Mouse (Mus musculus): ENCODE results near the gene Kyat1. TPM values are rescaled to one million over a fixed set of nuclear protein-coding genes. Genes with fewer than 3 reads are reported as not detected.

The Kyat1 gene
- 7.1 and 7.5 TPM in 2 replicates for total RNA-seq (2017)

- ATAC-seq (ENCODE audit: extremely low read depth, insufficient number of reproducible peaks, low FRiP score, poor library complexity, severe bottlenecking), result peak; percentile 91
These were observed at the start of gene Kyat1 for GRCm38 (mm10) chr2:30205629-30206357. TSS of gene Kyat1 (minus strand) at chr2:30205847.

GRCm38 (mm10) chr2:30253809-30254208, 48.2 kb upstream of the Kyat1 start:
- ATAC-seq (ENCODE audit: extremely low read depth, insufficient number of reproducible peaks, low FRiP score, poor library complexity, severe bottlenecking), result no peak

- no peak for ATAC-seq (ENCODE audit: extremely low read depth, insufficient number of reproducible peaks, low FRiP score, poor library complexity, severe bottlenecking)
These were observed 46.9 kb upstream of the Kyat1 start for GRCm38 (mm10) chr2:30252521-30252920.

GRCm38 (mm10) chr2:30251417-30252104, 45.9 kb upstream of the Kyat1 start:
- peak; percentile 80 for ATAC-seq (ENCODE audit: extremely low read depth, insufficient number of reproducible peaks, low FRiP score, poor library complexity, severe bottlenecking)

GRCm38 (mm10) chr2:30250166-30251128, 44.8 kb upstream of the Kyat1 start:
- no peak for ATAC-seq (ENCODE audit: extremely low read depth, insufficient number of reproducible peaks, low FRiP score, poor library complexity, severe bottlenecking)

- ATAC-seq (ENCODE audit: extremely low read depth, insufficient number of reproducible peaks, low FRiP score, poor library complexity, severe bottlenecking), result no peak
These were observed 43.5 kb upstream of the Kyat1 start for GRCm38 (mm10) chr2:30249182-30249581.

GRCm38 (mm10) chr2:30247681-30248080, 42.0 kb upstream of the Kyat1 start:
- no peak for ATAC-seq (ENCODE audit: extremely low read depth, insufficient number of reproducible peaks, low FRiP score, poor library complexity, severe bottlenecking)

GRCm38 (mm10) chr2:30247036-30247435, 41.4 kb upstream of the Kyat1 start:
- ATAC-seq (ENCODE audit: extremely low read depth, insufficient number of reproducible peaks, low FRiP score, poor library complexity, severe bottlenecking), result no peak

- ATAC-seq (ENCODE audit: extremely low read depth, insufficient number of reproducible peaks, low FRiP score, poor library complexity, severe bottlenecking), result no peak
These were observed 39.0 kb upstream of the Kyat1 start for GRCm38 (mm10) chr2:30244595-30245178.

GRCm38 (mm10) chr2:30243391-30243790, 37.7 kb upstream of the Kyat1 start:
- no peak for ATAC-seq (ENCODE audit: extremely low read depth, insufficient number of reproducible peaks, low FRiP score, poor library complexity, severe bottlenecking)

GRCm38 (mm10) chr2:30242509-30242908, 36.9 kb upstream of the Kyat1 start:
- ATAC-seq (ENCODE audit: extremely low read depth, insufficient number of reproducible peaks, low FRiP score, poor library complexity, severe bottlenecking), result no peak

- no peak for ATAC-seq (ENCODE audit: extremely low read depth, insufficient number of reproducible peaks, low FRiP score, poor library complexity, severe bottlenecking)
These were observed 34.6 kb upstream of the Kyat1 start, which contains the start of gene Gm28035 for GRCm38 (mm10) chr2:30240267-30240666. TSS of gene Gm28035 (plus strand) at chr2:30240567.

- ATAC-seq (ENCODE audit: extremely low read depth, insufficient number of reproducible peaks, low FRiP score, poor library complexity, severe bottlenecking), result no peak
These were observed 34.1 kb upstream of the Kyat1 start for GRCm38 (mm10) chr2:30239777-30240176.

GRCm38 (mm10) chr2:30238906-30239465, 33.3 kb upstream of the Kyat1 start:
- ATAC-seq (ENCODE audit: extremely low read depth, insufficient number of reproducible peaks, low FRiP score, poor library complexity, severe bottlenecking), result no peak

GRCm38 (mm10) chr2:30237881-30238280, 32.2 kb upstream of the Kyat1 start:
- no peak for ATAC-seq (ENCODE audit: extremely low read depth, insufficient number of reproducible peaks, low FRiP score, poor library complexity, severe bottlenecking)

- ATAC-seq (ENCODE audit: extremely low read depth, insufficient number of reproducible peaks, low FRiP score, poor library complexity, severe bottlenecking), result peak; percentile 88
These were observed 31.7 kb upstream of the Kyat1 start, which contains the start of gene Lrrc8a for GRCm38 (mm10) chr2:30237199-30237880. TSS of gene Lrrc8a (plus strand) at chr2:30237715.

GRCm38 (mm10) chr2:30236426-30237198, 31.0 kb upstream of the Kyat1 start:
- no peak for ATAC-seq (ENCODE audit: extremely low read depth, insufficient number of reproducible peaks, low FRiP score, poor library complexity, severe bottlenecking)
